Mouse (Mus musculus) heart, embryonic 16.5 days (tissue): ENCODE results near the gene Panx3. TPM values are rescaled to one million over a fixed set of nuclear protein-coding genes. Genes with fewer than 3 reads are reported as not detected.

Source experiments
- ATAC-seq: fragments of 200-750 bp; cut with Nextera tagmentation; replicated peaks from 2 replicates; pipeline ENCODE4 v1.8.0; 2017; ENCODE audit warnings: moderate number of reproducible peaks; ENCODE audit not compliant: insufficient read depth, low FRiP score; ENCODE audit errors: extremely low read depth
- H3K27ac ChIP-seq: fragments of 300-500 bp; sonication (generic); 2 replicates; pipeline ENCODE4 v1.5.1; 2014; ENCODE audit warnings: mild to moderate bottlenecking, low read length, control low read depth, moderate library complexity
- H3K27me3 ChIP-seq: fragments of 300-500 bp; sonication (generic); 2 replicates; pipeline ENCODE4 v1.6.1; 2014; ENCODE audit warnings: low read length, mixed read lengths; ENCODE audit not compliant: control insufficient read depth, insufficient read depth
- H3K36me3 ChIP-seq: fragments of 300-500 bp; sonication (generic); 2 replicates; pipeline ENCODE4 v1.6.1; 2014; ENCODE audit not compliant: control insufficient read depth, insufficient read depth
- H3K4me1 ChIP-seq: fragments of 300-500 bp; sonication (generic); 2 replicates; pipeline ENCODE4 v1.6.1; 2014; ENCODE audit warnings: low read length, mixed read lengths; ENCODE audit not compliant: control insufficient read depth, insufficient read depth
- H3K4me2 ChIP-seq: fragments of 300-500 bp; sonication (generic); 2 replicates; pipeline ENCODE4 v1.6.1; 2014; ENCODE audit warnings: low read depth, mild to moderate bottlenecking, control low read depth, low read length
- H3K4me3 ChIP-seq: fragments of 300-500 bp; sonication (generic); 2 replicates; pipeline ENCODE4 v1.5.1; 2014; ENCODE audit warnings: mild to moderate bottlenecking, control low read depth, low read length
- H3K9ac ChIP-seq: fragments of 300-500 bp; sonication (generic); 2 replicates; pipeline ENCODE4 v1.6.1; 2014; ENCODE audit warnings: low read length, control low read depth
- H3K9me3 ChIP-seq: fragments of 300-500 bp; sonication (generic); replicated peaks from 2 replicates; pipeline ENCODE4 v1.6.1; 2016; ENCODE audit warnings: low read length; ENCODE audit not compliant: control insufficient read depth
- WGBS: fragments of 180-500 bp; shearing (Covaris S2); extraction: QIAGEN DNeasy Blood & Tissue Kit; methylation state at CpG from one replicate; pipeline ENCODE4 v1.1.7; 2014; 5-methylcytosine and 5-hydroxymethylcytosine counted together
- polyA plus RNA-seq: library from polyadenylated mRNA; unstranded; fragments of >200 nt; fragmentation: Nextera tagmentation; extraction: Ambion mirVana; gene quantifications from 2 replicates; pipeline ENCODE4 v1.2.1, GENCODE M21; 2015

Panx3 gene
- polyA plus RNA-seq, 1 experiment from 2014 or later, result 0.05 TPM

- Histone ChIP-seq H3K4me2 (no peak overlapping the region), H3K9me3 (no peaks in the 10 kb centered on the region), H3K9ac (no peak overlapping the region), H3K27me3 (no peaks in the 10 kb centered on the region), H3K4me3 (no peak overlapping the region), H3K36me3 (no peaks in the 10 kb centered on the region), H3K4me1 (0 out of 2 replicates have a peak, but pooled peaks cover 2% of the 10 kb centered on the region), H3K27ac (no peak overlapping the region)
- WGBS, result 17% methylated on average over 3 of the region's 3 CpGs
- no peak for ATAC-seq
Measured at GRCm38 (mm10) chr9:37626103-37626567, 42.9 kb downstream of the Panx3 start.

DNA sequence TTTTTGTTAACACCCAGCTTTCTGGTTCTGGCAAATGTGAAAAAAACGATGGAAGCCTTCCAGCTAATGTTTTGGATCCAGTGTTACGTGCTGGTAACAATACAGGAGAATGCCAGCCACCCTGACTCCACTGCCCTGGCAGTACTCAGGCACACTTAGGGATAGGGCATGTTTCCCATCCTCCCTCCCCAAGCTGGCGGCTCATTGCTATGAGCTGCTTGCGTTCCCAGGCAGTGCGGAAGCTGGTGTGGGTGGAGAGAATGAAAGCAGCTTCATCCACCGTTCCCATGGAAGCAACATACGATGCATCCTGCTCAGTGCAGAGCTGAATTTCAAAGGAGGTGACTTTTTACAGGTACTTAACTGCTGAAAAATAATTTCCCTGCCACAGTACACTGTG is 43.4 kb downstream of the Panx3 start:
- Histone ChIP-seq H3K9ac (no peak overlapping the region), H3K4me2 (no peak overlapping the region), H3K27me3 (no peaks in the 10 kb centered on the region), H3K36me3 (no peaks in the 10 kb centered on the region), H3K27ac (no peak overlapping the region), H3K4me1 (0 out of 2 replicates have a peak, but pooled peaks cover 2% of the 10 kb centered on the region), H3K4me3 (no peak overlapping the region), H3K9me3 (no peaks in the 10 kb centered on the region)
- ATAC-seq, result no peak
- 37% methylated on average over 7 of the region's 7 CpGs for WGBS

- 0 out of 2 replicates have a peak, but pooled peaks cover 2% of the 10 kb centered on the region for H3K4me1 ChIP-seq
- H3K36me3 ChIP-seq, result no peaks in the 10 kb centered on the region
- no peaks in the 10 kb centered on the region for H3K27me3 ChIP-seq
- H3K9me3 ChIP-seq, result no peaks in the 10 kb centered on the region
- no peak overlapping the region for H3K27ac ChIP-seq
- ATAC-seq, result no peak
- no peak overlapping the region for H3K4me2 ChIP-seq
- no peak overlapping the region for H3K9ac ChIP-seq
- H3K4me3 ChIP-seq, result no peak overlapping the region
- 66% methylated on average over 3 of the region's 3 CpGs for WGBS
Measured at GRCm38 (mm10) chr9:37625129-37625528, 43.9 kb downstream of the Panx3 start.

DNA sequence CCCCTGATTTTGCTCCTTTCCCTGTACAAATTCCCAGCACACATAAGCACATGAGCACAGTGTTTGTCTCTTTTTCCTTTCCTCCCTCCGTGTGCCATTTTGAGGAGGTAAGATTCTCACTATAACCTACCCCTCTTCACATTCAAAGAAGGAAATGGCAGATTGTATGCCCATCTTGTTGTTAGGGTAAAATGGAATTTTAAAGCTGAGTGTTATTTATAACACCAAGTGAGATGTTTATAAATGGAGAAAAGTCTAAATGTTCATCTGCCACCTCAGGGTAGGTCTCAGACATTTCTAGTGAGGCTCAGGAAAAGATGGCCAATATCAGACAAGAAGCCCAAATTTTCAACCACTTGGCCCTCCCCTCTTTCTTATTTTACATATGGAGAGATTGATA is 44.5 kb downstream of the Panx3 start:
- no peak overlapping the region for H3K4me2 ChIP-seq
- no peak overlapping the region for H3K27ac ChIP-seq
- H3K27me3 ChIP-seq, result no peaks in the 10 kb centered on the region
- H3K4me1 ChIP-seq, result 0 out of 2 replicates have a peak, but pooled peaks cover 2% of the 10 kb centered on the region
- ATAC-seq, result no peak
- no peaks in the 10 kb centered on the region for H3K9me3 ChIP-seq
- WGBS, result 75% methylated on average over 1 of the region's 1 CpGs
- no peak overlapping the region for H3K4me3 ChIP-seq
- H3K36me3 ChIP-seq, result no peaks in the 10 kb centered on the region
- H3K9ac ChIP-seq, result no peak overlapping the region

GRCm38 (mm10) chr9:37623981-37624380 is 45.1 kb downstream of the Panx3 start:
- 0 out of 2 replicates have a peak, but pooled peaks cover 2% of the 10 kb centered on the region for H3K4me1 ChIP-seq
- no peak overlapping the region for H3K4me2 ChIP-seq
- no peaks in the 10 kb centered on the region for H3K27me3 ChIP-seq
- no peak overlapping the region for H3K9ac ChIP-seq
- H3K9me3 ChIP-seq, result no peaks in the 10 kb centered on the region
- ATAC-seq, result no peak
- no peaks in the 10 kb centered on the region for H3K36me3 ChIP-seq
- H3K27ac ChIP-seq, result no peak overlapping the region
- WGBS, result 81% methylated on average over 3 of the region's 3 CpGs
- no peak overlapping the region for H3K4me3 ChIP-seq

DNA sequence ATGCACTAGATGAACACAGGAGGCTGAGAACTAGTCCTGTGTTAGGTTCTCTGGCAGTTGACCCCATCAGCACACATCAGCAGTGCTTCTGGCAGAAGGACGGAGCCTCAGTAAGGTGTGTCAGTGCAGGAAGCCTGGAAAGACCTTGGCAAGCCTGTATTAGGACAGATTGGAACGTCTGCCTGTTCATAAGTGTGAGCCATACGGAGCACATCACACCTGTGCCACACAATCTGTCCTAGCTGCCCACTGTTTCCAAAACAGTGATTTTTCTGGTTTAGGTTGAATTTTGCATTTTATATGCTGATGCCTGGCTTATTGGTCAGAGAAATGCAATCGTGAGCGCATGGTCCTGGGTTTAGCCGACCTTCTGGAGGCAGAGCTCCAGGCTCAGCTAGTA is 47.7 kb downstream of the Panx3 start:
- ATAC-seq, result no peak
- Histone ChIP-seq H3K27ac (no peak overlapping the region), H3K4me2 (no peak overlapping the region), H3K4me3 (no peak overlapping the region), H3K36me3 (no peaks in the 10 kb centered on the region), H3K27me3 (no peaks in the 10 kb centered on the region), H3K4me1 (0 out of 2 replicates have a peak, but pooled peaks cover 2% of the 10 kb centered on the region), H3K9me3 (no peaks in the 10 kb centered on the region), H3K9ac (no peak overlapping the region)
- WGBS, result 80% methylated on average over 6 of the region's 6 CpGs

DNA sequence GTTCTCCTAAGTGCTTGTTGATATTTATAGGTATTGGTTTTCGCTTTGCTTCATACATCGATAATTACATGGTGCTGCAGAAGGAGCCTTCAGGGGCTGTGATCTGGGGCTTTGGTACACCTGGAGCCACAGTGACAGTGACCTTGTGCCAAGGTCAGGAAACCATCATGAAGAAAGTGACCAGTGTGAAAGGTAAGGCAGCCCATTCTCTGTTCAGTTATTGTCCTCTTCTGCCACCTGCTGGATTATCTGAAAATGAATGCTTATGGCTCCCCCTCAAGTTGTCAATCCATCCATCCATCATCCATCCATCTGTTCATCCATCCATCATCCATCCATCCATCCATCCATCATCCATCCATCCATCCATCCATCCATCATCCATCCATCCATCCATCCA is 52.3 kb downstream of the Panx3 start:
- H3K4me1 ChIP-seq, result peaks cover 7% of the 10 kb centered on the region; the same call in 1 of the 2 replicates
- H3K9ac ChIP-seq, result no peak overlapping the region
- no peak for ATAC-seq
- no peaks in the 10 kb centered on the region for H3K36me3 ChIP-seq
- no peaks in the 10 kb centered on the region for H3K27me3 ChIP-seq
- no peak overlapping the region for H3K4me3 ChIP-seq
- no peak overlapping the region for H3K4me2 ChIP-seq
- H3K27ac ChIP-seq, result no peak overlapping the region
- no peaks in the 10 kb centered on the region for H3K9me3 ChIP-seq
- 52% methylated on average over 2 of the region's 2 CpGs for WGBS

DNA sequence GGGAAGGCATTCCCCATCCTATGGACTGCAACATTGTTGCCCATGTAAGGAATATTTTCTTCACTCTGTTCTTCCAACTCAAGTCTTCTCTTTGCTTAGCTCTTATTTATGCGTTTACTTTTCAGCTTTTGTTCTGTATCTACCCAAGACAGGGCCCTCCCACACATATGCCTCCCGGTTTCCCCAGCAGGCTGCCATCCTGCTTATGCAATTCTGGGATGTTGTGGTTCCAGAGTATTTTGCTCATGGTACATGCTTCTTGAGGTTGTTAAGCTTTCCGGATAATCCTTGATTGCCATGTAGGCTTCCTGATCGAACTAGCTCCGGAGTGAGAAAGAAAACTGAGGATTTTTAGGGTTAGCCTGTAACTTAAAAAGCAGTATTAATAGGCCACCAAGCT is 53.8 kb downstream of the Panx3 start:
- ATAC-seq, result no peak
- Histone ChIP-seq H3K36me3 (no peaks in the 10 kb centered on the region), H3K27me3 (no peaks in the 10 kb centered on the region), H3K27ac (no peak overlapping the region), H3K4me1 (peaks cover 7% of the 10 kb centered on the region; the same call in 1 of the 2 replicates), H3K4me3 (no peak overlapping the region), H3K9ac (no peak overlapping the region), H3K9me3 (no peaks in the 10 kb centered on the region), H3K4me2 (no peak overlapping the region)
- WGBS, result 72% methylated on average over 5 of the region's 5 CpGs

DNA sequence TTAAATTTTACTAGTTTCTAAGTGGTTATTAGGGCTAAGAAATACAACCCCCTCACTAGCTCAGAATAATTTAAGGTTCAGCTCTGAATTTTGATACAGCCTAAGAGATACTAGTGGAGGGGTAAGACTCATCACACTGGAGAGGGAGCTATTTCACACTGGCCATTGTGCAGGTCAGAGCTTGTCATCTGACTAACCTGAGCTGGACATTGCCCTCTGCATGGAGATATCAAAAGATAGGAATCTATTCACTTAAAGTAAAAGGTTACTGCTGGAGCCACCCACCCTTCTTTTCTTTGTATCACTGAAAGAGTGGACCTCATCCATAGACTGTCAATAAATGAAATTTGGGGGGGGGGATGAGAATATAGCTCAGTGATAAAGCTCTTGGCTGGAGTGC is 54.7 kb downstream of the Panx3 start:
- Histone ChIP-seq H3K27ac (no peak overlapping the region), H3K4me2 (peak overlapping the region; percentile 93), H3K9me3 (no peaks in the 10 kb centered on the region), H3K36me3 (no peaks in the 10 kb centered on the region), H3K27me3 (no peaks in the 10 kb centered on the region), H3K4me1 (peaks cover 7% of the 10 kb centered on the region; the same call in 1 of the 2 replicates), H3K9ac (no peak overlapping the region), H3K4me3 (no peak overlapping the region)
- no peak for ATAC-seq
